ENCODE assay signal across 25 mouse cellular contexts in genomic region chr11:33151128-33151779, GRCm38 (mm10). TPM values are rescaled to one million over a fixed set of nuclear protein-coding genes. Genes with fewer than 3 reads are reported as not detected.
"Had no signal": no experiment of that assay in that cellular context is flagged by ENCODE, and none has a peak within 500 bp of the region (broad histone marks: within the 10 kb centered on the region; RNA-seq: fewer than 3 reads in every experiment).

No protein-coding gene starts in this region.

- DNase-seq: kidney, adult 9 months; kidney, postnatal 14 days; kidney, postnatal 4 days; liver, embryonic 13.5 days; retina, postnatal 1 day; thymus, postnatal 25 days had no signal

- H3K27me3 ChIP-seq: midbrain, embryonic 15.5 days; neural tube, embryonic 13.5 days had no signal

- ATAC-seq: lung, postnatal 0 days; midbrain, embryonic 15.5 days had no signal

- H3K9me3 ChIP-seq: liver, embryonic 13.5 days; midbrain, embryonic 12.5 days; midbrain, embryonic 15.5 days; neural tube, embryonic 13.5 days had no signal

- H3K27ac ChIP-seq: liver, embryonic 13.5 days; macrophage; midbrain, embryonic 12.5 days; midbrain, embryonic 15.5 days; neural tube, embryonic 13.5 days had no signal

- H3K9ac ChIP-seq: liver, embryonic 13.5 days; lung, embryonic 14.5 days; midbrain, embryonic 12.5 days; midbrain, embryonic 15.5 days; neural tube, embryonic 13.5 days had no signal

- H3K4me2 ChIP-seq: liver, embryonic 13.5 days; lung, embryonic 14.5 days; midbrain, embryonic 12.5 days; midbrain, embryonic 15.5 days; neural tube, embryonic 13.5 days had no signal

- H3K4me3 ChIP-seq: liver, embryonic 13.5 days; midbrain, embryonic 12.5 days; midbrain, embryonic 15.5 days; neural tube, embryonic 13.5 days had no signal

RNA-seq across cellular contexts. Expression of gene Fgf18, which starts 4.1 kb away (rescaled TPM):
- total RNA-seq: liver, adult 2 months; megakaryocyte, adult 5-6 weeks; neutrophil, adult 5-6 weeks had no signal
- polyA plus RNA-seq: liver, adult 2 months; macrophage; small intestine, adult 2 months had no signal

RNA-seq across cellular contexts. Expression of gene Tlx3, which starts 52.1 kb away (rescaled TPM):
- total RNA-seq: layer of hippocampus, adult 18-20 months; layer of hippocampus, postnatal 14 days; left cerebral cortex, postnatal 25 days; liver, adult 2 months; megakaryocyte, adult 5-6 weeks; neutrophil, adult 5-6 weeks had no signal
- polyA plus RNA-seq: limb, embryonic 11.5 days; liver, adult 2 months; liver, embryonic 13.5 days; liver, embryonic 16.5 days; lung, embryonic 14.5 days; lung, postnatal 0 days; macrophage; small intestine, adult 2 months; spleen, adult 2 months; stomach, embryonic 16.5 days; testis, adult 2 months; thymus, postnatal 0 days had no signal
